Mouse (Mus musculus) liver, embryonic 12.5 days (tissue): ENCODE measurements around the gene Klhl42. TPM values are rescaled to one million over a fixed set of nuclear protein-coding genes. Genes with fewer than 3 reads are reported as not detected.

Experiments
- ATAC-seq: fragments of 200-750 bp; cut with Nextera tagmentation; 2 replicates; pipeline ENCODE4 v1.8.0; 2017; ENCODE audit warnings: moderate number of reproducible peaks, mild to moderate bottlenecking, moderate library complexity
- H3K27ac ChIP-seq: fragments of 300-500 bp; sonication (generic); 2 replicates; pipeline ENCODE4 v1.5.1; 2016; ENCODE audit warnings: mild to moderate bottlenecking
- H3K27me3 ChIP-seq: fragments of 300-500 bp; sonication (generic); replicated peaks from 2 replicates; pipeline ENCODE4 v1.6.1; 2016; ENCODE audit warnings: mild to moderate bottlenecking, moderate library complexity
- H3K36me3 ChIP-seq: fragments of 300-500 bp; sonication (generic); 2 replicates; pipeline ENCODE4 v1.6.1; 2016; ENCODE audit warnings: mild to moderate bottlenecking, moderate library complexity
- H3K4me1 ChIP-seq: fragments of 300-500 bp; sonication (generic); 2 replicates; pipeline ENCODE4 v1.6.1; 2016
- H3K4me2 ChIP-seq: fragments of 300-500 bp; sonication (generic); 2 replicates; pipeline ENCODE4 v1.6.1; 2016; ENCODE audit warnings: mild to moderate bottlenecking, moderate library complexity
- H3K4me3 ChIP-seq: fragments of 300-500 bp; sonication (generic); 2 replicates; pipeline ENCODE4 v1.5.1; 2016; ENCODE audit warnings: mild to moderate bottlenecking, moderate library complexity
- H3K9ac ChIP-seq: fragments of 300-500 bp; sonication (generic); 2 replicates; pipeline ENCODE4 v1.6.1; 2016; ENCODE audit warnings: mild to moderate bottlenecking, moderate library complexity
- H3K9me3 ChIP-seq: fragments of 300-500 bp; sonication (generic); replicated peaks from 2 replicates; pipeline ENCODE4 v1.6.1; 2016; ENCODE audit warnings: mild to moderate bottlenecking, moderate library complexity
- WGBS: fragments of 180-500 bp; shearing (Covaris S2); methylation state at CpG from one replicate; pipeline ENCODE4 v1.1.7; 2016; ENCODE audit not compliant: insufficient replicate concordance; 5-methylcytosine and 5-hydroxymethylcytosine counted together
- polyA plus RNA-seq: library from polyadenylated mRNA; unstranded; fragments of >200 nt; fragmentation: Nextera tagmentation; extraction: Ambion mirVana; gene quantifications from 2 replicates; pipeline ENCODE4 v1.2.1, GENCODE M21; 2016

Gene Klhl42
- polyA plus RNA-seq, 1 experiment from 2014 or later: 3.6 TPM

- WGBS: 84% methylated on average over 7 of the region's 7 CpGs
- Histone ChIP-seq H3K36me3 (peaks cover 85% of the 10 kb centered on the region), H3K9me3 (no peaks in the 10 kb centered on the region), H3K4me1 (no peaks in the 10 kb centered on the region), H3K4me2 (no peak overlapping the region), H3K4me3 (no peak overlapping the region), H3K9ac (no peak overlapping the region), H3K27ac (no peak overlapping the region), H3K27me3 (no peaks in the 10 kb centered on the region)
- ATAC-seq: no peak
Measured at GRCm38 (mm10) chr6:147062034-147062433, 29.1 kb upstream of the Klhl42 start.

DNA sequence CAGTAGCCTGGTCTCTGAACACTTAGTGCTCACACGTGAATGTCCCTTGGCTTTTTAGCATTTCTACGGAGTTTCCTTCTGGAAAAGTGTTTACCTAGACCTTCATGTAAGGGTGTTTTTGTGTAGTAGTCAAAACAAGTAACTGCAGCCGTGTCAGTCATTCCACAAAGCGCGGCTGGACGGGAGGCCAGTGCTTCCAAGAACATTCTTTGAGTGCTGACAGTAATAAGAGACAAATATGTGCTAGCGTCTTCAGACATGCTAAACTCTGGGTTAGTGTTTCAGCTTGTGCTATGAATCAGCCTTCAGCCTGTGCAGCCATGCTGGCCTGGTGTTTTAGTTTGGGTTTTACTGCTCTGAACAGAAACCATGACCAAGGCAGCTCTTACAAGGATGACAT is 28.5 kb upstream of the Klhl42 start:
- Histone ChIP-seq H3K36me3 (peaks cover 87% of the 10 kb centered on the region), H3K27ac (no peak overlapping the region), H3K9me3 (no peaks in the 10 kb centered on the region), H3K9ac (no peak overlapping the region), H3K4me2 (no peak overlapping the region), H3K4me3 (no peak overlapping the region), H3K27me3 (no peaks in the 10 kb centered on the region), H3K4me1 (no peaks in the 10 kb centered on the region)
- ATAC-seq: no peak
- 86% methylated on average over 7 of the region's 7 CpGs for WGBS

DNA sequence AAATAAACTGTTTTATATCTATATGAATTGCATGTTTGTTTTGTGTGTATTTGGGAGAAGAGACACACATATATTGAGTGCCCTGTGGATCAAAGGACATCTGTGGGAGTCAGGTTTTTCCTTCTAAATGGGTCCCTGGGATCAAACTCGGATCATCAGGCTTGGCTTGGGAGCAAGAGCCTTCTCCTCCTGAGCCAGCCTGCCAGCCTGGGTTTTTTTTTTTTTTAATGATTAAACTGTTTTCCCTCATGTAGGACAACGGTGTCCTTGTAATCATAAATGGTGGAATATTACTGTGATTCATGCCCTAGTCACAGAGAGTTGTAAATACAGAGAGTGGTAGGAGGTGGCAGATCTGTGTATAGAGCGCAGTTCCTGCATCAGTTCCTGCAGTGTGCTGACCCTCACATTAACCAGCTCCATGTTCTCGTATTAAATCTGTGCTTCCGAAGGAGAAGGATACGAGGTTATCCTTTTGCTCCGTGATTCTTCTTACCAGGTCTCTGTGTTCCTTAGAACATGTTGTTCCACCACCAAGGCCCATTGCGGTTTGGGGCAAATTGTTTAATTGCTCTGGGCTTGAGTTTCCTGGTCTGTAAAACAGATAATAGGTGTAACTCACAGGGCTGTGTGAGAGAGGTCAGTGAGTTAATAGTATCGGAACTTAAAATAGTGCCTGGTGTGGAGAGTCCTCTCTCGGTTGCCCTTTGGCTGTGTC is 26.8 kb upstream of the Klhl42 start:
- Histone ChIP-seq H3K9me3 (no peaks in the 10 kb centered on the region), H3K4me1 (no peaks in the 10 kb centered on the region), H3K4me3 (no peak overlapping the region), H3K27me3 (no peaks in the 10 kb centered on the region), H3K27ac (no peak overlapping the region), H3K36me3 (peaks cover 81% of the 10 kb centered on the region), H3K4me2 (no peak overlapping the region), H3K9ac (no peak overlapping the region)
- no peak for ATAC-seq
- WGBS: 81% methylated on average over 10 of the region's 10 CpGs

DNA sequence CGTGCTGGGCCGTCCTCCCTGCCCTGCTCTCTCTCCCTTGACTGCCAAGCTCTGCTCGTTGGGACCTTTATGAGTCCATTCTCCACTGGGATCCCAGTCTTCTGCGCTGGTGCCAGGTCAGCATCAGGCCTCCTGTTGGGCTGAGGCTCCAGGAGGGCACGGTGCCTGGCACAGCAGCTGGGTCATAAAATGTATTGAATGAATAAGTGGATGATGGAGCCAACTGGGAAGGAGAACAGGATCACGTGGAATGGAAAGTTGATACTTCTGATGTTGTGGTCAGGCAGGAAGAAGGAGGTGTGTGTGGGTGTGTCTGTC is 26.3 kb upstream of the Klhl42 start:
- Histone ChIP-seq H3K4me3 (no peak overlapping the region), H3K4me1 (no peaks in the 10 kb centered on the region), H3K27me3 (no peaks in the 10 kb centered on the region), H3K36me3 (peaks cover 80% of the 10 kb centered on the region), H3K9me3 (no peaks in the 10 kb centered on the region), H3K27ac (no peak overlapping the region), H3K4me2 (no peak overlapping the region), H3K9ac (no peak overlapping the region)
- WGBS: 81% methylated on average over 6 of the region's 6 CpGs
- ATAC-seq: no peak

- peaks cover 40% of the 10 kb centered on the region for H3K36me3 ChIP-seq
- no peak overlapping the region for H3K9ac ChIP-seq
- no peak overlapping the region for H3K4me2 ChIP-seq
- H3K27me3 ChIP-seq: no peaks in the 10 kb centered on the region
- no peak for ATAC-seq
- no peaks in the 10 kb centered on the region for H3K9me3 ChIP-seq
- H3K4me1 ChIP-seq: no peaks in the 10 kb centered on the region
- H3K27ac ChIP-seq: no peak overlapping the region
- H3K4me3 ChIP-seq: no peak overlapping the region
- 71% methylated on average over 5 of the region's 5 CpGs for WGBS
Measured at GRCm38 (mm10) chr6:147075808-147076387, 15.3 kb upstream of the Klhl42 start.

DNA sequence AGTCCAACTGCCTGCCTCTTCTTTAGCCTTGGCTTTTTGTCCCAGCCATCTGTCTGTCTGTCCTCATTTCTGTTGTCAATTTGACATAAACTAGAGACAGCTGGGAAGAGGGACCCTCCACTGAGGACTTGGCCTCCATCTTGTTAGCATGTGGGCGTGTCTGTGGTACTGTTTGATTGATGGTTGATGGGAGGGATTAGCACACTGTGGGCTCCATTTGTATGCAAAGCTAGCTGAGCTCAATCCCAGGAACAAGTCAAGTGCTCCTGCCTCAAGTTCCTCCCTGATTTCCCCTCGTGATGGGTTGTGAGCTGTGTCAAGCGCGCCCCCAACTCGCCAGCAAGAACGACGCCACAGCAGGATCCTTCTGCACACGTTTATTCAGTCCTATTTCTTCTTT is 14.3 kb upstream of the Klhl42 start:
- ATAC-seq: no peak
- no peak overlapping the region for H3K9ac ChIP-seq
- no peak overlapping the region for H3K4me3 ChIP-seq
- no peak overlapping the region for H3K27ac ChIP-seq
- 79% methylated on average over 8 of the region's 8 CpGs for WGBS
- no peaks in the 10 kb centered on the region for H3K9me3 ChIP-seq
- peaks cover 30% of the 10 kb centered on the region for H3K36me3 ChIP-seq
- no peaks in the 10 kb centered on the region for H3K4me1 ChIP-seq
- no peak overlapping the region for H3K4me2 ChIP-seq
- H3K27me3 ChIP-seq: no peaks in the 10 kb centered on the region

DNA sequence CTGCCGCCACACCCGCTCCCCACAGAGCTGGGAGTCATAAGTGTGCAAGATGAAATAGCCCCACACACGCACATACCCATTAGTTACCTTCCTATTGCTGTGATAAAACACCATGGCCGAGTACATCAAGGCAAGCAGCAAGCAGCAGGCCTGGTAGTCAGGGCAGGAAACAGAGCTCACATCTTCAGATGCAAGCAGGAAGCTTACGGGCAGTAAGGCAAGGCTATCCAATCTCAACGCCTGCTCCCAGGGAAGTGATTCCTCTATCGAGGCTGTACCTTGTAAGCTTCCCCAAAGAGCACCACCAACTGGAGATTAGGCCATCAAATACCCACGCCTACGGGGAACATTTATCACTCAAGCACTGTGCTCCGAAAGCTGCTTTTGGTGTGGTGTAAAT is 11.3 kb upstream of the Klhl42 start:
- 80% methylated on average over 10 of the region's 10 CpGs for WGBS
- Histone ChIP-seq H3K9ac (no peak overlapping the region), H3K4me2 (no peak overlapping the region), H3K4me3 (no peak overlapping the region), H3K27me3 (no peaks in the 10 kb centered on the region), H3K27ac (no peak overlapping the region), H3K9me3 (no peaks in the 10 kb centered on the region), H3K4me1 (no peaks in the 10 kb centered on the region), H3K36me3 (peaks cover 13% of the 10 kb centered on the region; the same call in 1 of the 2 replicates)
- no peak for ATAC-seq

DNA sequence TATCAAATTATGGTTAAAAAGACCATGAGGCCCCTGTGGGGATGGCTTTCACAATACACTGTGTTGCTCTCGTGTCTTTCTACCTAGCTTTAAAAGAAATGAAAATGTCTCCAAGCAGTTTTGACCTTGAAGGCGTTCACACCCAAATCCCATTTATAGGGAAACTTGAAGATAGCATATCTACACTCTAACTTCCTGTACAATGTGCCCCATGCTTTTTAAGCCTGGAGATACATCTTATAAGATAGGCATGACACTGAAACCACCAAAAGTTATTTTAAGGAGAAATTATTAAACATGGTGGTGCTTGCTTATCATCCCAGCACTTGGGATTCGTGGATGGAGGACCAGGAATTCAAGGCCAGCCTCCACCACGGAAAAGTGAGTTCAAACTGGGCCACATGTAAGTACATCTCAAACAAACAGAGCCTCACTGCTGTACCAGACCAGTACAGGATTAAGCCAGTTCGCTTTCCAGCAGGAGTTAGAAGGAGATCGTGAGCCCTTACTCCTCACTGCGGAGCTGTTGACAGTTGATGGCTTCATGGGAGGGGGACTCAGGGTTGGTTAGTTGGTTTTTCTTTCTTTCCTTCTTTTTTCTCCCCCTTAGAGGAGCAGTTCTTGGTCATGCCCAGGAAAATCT is 5.7 kb upstream of the Klhl42 start:
- Histone ChIP-seq H3K4me2 (no peak overlapping the region), H3K36me3 (no peaks in the 10 kb centered on the region), H3K9ac (no peak overlapping the region), H3K27ac (no peak overlapping the region), H3K9me3 (no peaks in the 10 kb centered on the region), H3K27me3 (peaks cover 25% of the 10 kb centered on the region), H3K4me3 (no peak overlapping the region), H3K4me1 (0 out of 2 replicates have a peak, but pooled peaks cover 8% of the 10 kb centered on the region)
- ATAC-seq: no peak
- WGBS: 45% methylated on average over 7 of the region's 7 CpGs

GRCm38 (mm10) chr6:147086594-147087225 is 4.5 kb upstream of the Klhl42 start, which contains the start of gene Mansc4:
Gene Mansc4 (minus strand): TSS chr6:147087032.
- Histone ChIP-seq H3K27me3 (peaks cover 26% of the 10 kb centered on the region), H3K4me1 (0 out of 2 replicates have a peak, but pooled peaks cover 10% of the 10 kb centered on the region), H3K36me3 (no peaks in the 10 kb centered on the region), H3K27ac (no peak within 1 kb of the TSS), H3K9me3 (no peaks in the 10 kb centered on the region), H3K4me2 (peak within 1 kb of the TSS; percentile 19), H3K9ac (no peak within 1 kb of the TSS), H3K4me3 (no peak within 1 kb of the TSS)
- no peak for ATAC-seq
- WGBS: 19% methylated on average over 20 of the region's 20 CpGs

DNA sequence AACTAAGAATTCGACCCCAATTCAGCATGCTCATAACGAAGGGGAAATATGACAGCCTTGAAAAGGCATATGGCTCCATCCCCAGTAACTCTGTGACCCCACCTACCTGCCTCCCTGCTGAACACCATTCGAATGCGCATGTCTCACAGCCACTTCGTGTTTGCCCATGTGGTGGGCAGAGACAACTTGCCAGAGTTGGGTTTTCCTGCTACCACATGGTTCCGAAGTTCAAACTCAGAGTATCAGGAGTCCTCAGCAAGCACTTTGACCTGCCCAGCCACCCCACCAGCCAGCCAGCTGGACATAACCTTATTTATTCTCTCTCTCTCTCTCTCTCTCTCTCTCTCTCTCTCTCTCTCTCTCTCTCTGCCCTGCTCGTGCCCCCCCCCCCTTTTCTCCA is 3.4 kb upstream of the Klhl42 start:
- H3K4me1 ChIP-seq: peaks cover 17% of the 10 kb centered on the region
- H3K27me3 ChIP-seq: peaks cover 26% of the 10 kb centered on the region
- no peak for ATAC-seq
- H3K4me2 ChIP-seq: no peak overlapping the region
- WGBS: 49% methylated on average over 6 of the region's 7 CpGs
- H3K9ac ChIP-seq: no peak overlapping the region
- H3K9me3 ChIP-seq: no peaks in the 10 kb centered on the region
- H3K4me3 ChIP-seq: no peak overlapping the region
- H3K27ac ChIP-seq: no peak overlapping the region
- no peaks in the 10 kb centered on the region for H3K36me3 ChIP-seq

DNA sequence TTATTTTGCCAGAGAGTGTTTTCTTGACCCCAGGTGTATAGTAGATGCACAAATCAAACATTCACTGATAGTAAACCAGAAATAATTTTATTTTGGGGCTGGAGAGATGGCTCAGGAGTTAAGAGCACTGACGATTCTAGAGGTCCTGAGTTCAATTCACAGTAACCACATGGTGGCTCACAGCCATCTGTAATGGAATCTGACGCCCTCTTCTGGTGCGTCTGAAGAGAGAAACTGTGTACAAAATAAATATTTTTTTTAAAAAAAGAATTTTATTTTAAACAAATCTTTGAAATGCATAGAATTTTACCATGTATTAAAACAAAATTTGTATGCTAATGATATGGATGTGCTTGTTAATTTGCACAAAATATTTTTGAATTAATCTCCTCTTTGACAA is 2.7 kb upstream of the Klhl42 start:
- H3K4me2 ChIP-seq: no peak overlapping the region
- WGBS: 54% methylated on average over 3 of the region's 3 CpGs
- peaks cover 26% of the 10 kb centered on the region for H3K27me3 ChIP-seq
- no peak overlapping the region for H3K27ac ChIP-seq
- peaks cover 23% of the 10 kb centered on the region for H3K4me1 ChIP-seq
- H3K9ac ChIP-seq: no peak overlapping the region
- no peaks in the 10 kb centered on the region for H3K36me3 ChIP-seq
- no peak for ATAC-seq
- H3K9me3 ChIP-seq: no peaks in the 10 kb centered on the region
- no peak overlapping the region for H3K4me3 ChIP-seq

- H3K9ac ChIP-seq: no peak overlapping the region
- no peak for ATAC-seq
- H3K27ac ChIP-seq: no peak overlapping the region
- peaks cover 36% of the 10 kb centered on the region for H3K4me1 ChIP-seq
- H3K36me3 ChIP-seq: peaks cover 13% of the 10 kb centered on the region
- peak overlapping the region; percentile 86 for H3K4me2 ChIP-seq
- H3K27me3 ChIP-seq: peaks cover 26% of the 10 kb centered on the region
- 0 out of 2 replicates have a peak overlapping the region, but pooled peaks have one; percentile 77 for H3K4me3 ChIP-seq
- no peaks in the 10 kb centered on the region for H3K9me3 ChIP-seq
- 69% methylated on average over 5 of the region's 5 CpGs for WGBS
Measured at GRCm38 (mm10) chr6:147090191-147090590, 988 bp upstream of the Klhl42 start.
